31 mouse cellular contexts compared by ENCODE assay signal in the genomic region with DNA sequence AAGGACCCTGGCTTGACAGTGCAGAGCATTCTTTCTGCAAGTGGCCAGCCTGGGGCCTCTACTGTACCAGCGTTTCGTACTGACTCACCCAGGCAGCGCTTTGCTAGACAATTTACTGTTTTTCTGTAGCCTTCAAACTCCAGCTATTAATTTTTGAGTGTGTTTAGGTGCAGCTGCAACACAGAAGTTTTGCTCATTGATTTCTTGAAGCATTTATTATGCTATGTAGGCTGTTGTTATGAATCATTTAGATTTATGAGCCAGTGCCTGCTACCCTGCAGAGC. TPM values are rescaled to one million over a fixed set of nuclear protein-coding genes. Genes with fewer than 3 reads are reported as not detected.
A peak's percentile ranks its signal among the peaks of the same experiment; 100 is the strongest.
DNase-seq lines count a peak whose midpoint lies in the region; ATAC-seq and TF ChIP-seq lines count a peak whose summit lies in the region.
"Had no signal": no experiment of that assay in that cellular context is flagged by ENCODE, and none has a peak within 500 bp of the region (broad histone marks: within the 10 kb centered on the region; RNA-seq: fewer than 3 reads in every experiment).

No protein-coding gene starts in this region.

- no peak for DNase-seq in stomach, postnatal 0 days (ENCODE audit: low spot score)
- DNase-seq in heart, postnatal 36 days: no peak
- DNase-seq: B cell, adult 2 months; cerebellum, adult 11-12 months; cerebellum, postnatal 10 days; gastrocnemius, postnatal 14 days; lung, postnatal 4 days; retina, postnatal 1 day; right cerebral cortex, postnatal 25 days; spleen, adult 18-20 months; thymus, postnatal 14 days had no signal

- H3K27ac ChIP-seq in intestine, embryonic 16.5 days (ENCODE audit: low read length): no peak overlapping the region
- no peak overlapping the region for H3K27ac ChIP-seq in intestine, embryonic 15.5 days
- H3K27ac ChIP-seq in bone marrow macrophage, adult 2 months (ENCODE audit: insufficient read depth, low read depth, low read length): peak overlapping the region; percentile 37; the same call in 1 of the 2 replicates
- H3K27ac ChIP-seq in macrophage: peak overlapping the region; percentile 80
- peak overlapping the region; percentile 85 for H3K27ac ChIP-seq in stomach, postnatal 0 days (replicated peaks)
- H3K27ac ChIP-seq: forebrain, embryonic 13.5 days; heart, embryonic 10.5 days; heart, embryonic 15.5 days; hindbrain, embryonic 12.5 days; hindbrain, postnatal 0 days; limb, embryonic 12.5 days; liver, embryonic 12.5 days; midbrain, embryonic 13.5 days had no signal

- no peak overlapping the region for H3K4me2 ChIP-seq in intestine, embryonic 16.5 days (ENCODE audit: low read depth, low read length)
- no peak overlapping the region for H3K4me2 ChIP-seq in intestine, embryonic 15.5 days (replicated peaks)
- no peak overlapping the region for H3K4me2 ChIP-seq in stomach, postnatal 0 days (replicated peaks; ENCODE audit: low read depth)
- H3K4me2 ChIP-seq: forebrain, embryonic 13.5 days; heart, embryonic 15.5 days; hindbrain, embryonic 12.5 days; limb, embryonic 12.5 days; liver, embryonic 12.5 days; midbrain, embryonic 13.5 days had no signal

- WGBS in intestine, embryonic 16.5 days: 71% methylated on average over 3 of the region's 3 CpGs
- WGBS in intestine, embryonic 15.5 days: 75% methylated on average over 3 of the region's 3 CpGs
- 98% methylated on average over 3 of the region's 3 CpGs for WGBS in macrophage (ENCODE audit: missing documents)
- 62% methylated on average over 3 of the region's 3 CpGs for WGBS in stomach, postnatal 0 days

- no peak for TF ChIP-seq EP300 in stomach, postnatal 0 days (optimal IDR thresholded peaks at IDR 0.05)

- H3K4me1 ChIP-seq in intestine, embryonic 16.5 days (ENCODE audit: control insufficient read depth, insufficient read depth, low read length): peaks cover 6% of the 10 kb centered on the region
- H3K4me1 ChIP-seq in intestine, embryonic 15.5 days (replicated peaks): peaks cover 4% of the 10 kb centered on the region; the same call in 1 of the 2 replicates
- peaks cover 47% of the 10 kb centered on the region for H3K4me1 ChIP-seq in bone marrow macrophage, adult 2 months (ENCODE audit: control insufficient read depth, insufficient read depth, low read length)
- H3K4me1 ChIP-seq in stomach, postnatal 0 days (replicated peaks; ENCODE audit: control insufficient read depth, insufficient read depth): no peaks in the 10 kb centered on the region
- H3K4me1 ChIP-seq: limb, embryonic 12.5 days; liver, embryonic 12.5 days had no signal

- H3K9me3 ChIP-seq in intestine, embryonic 16.5 days (ENCODE audit: control insufficient read depth, low read length): no peaks in the 10 kb centered on the region
- H3K9me3 ChIP-seq in intestine, embryonic 15.5 days: no peaks in the 10 kb centered on the region
- no peaks in the 10 kb centered on the region for H3K9me3 ChIP-seq in stomach, postnatal 0 days (ENCODE audit: control insufficient read depth, low read length)
- H3K9me3 ChIP-seq: forebrain, embryonic 13.5 days; heart, embryonic 10.5 days; heart, embryonic 15.5 days; hindbrain, embryonic 12.5 days; limb, embryonic 12.5 days; midbrain, embryonic 13.5 days had no signal

- no peaks in the 10 kb centered on the region for H3K27me3 ChIP-seq in intestine, embryonic 16.5 days (replicated peaks; ENCODE audit: control insufficient read depth, insufficient read depth, low read length)
- H3K27me3 ChIP-seq in intestine, embryonic 15.5 days (replicated peaks): no peaks in the 10 kb centered on the region
- H3K27me3 ChIP-seq in stomach, postnatal 0 days (ENCODE audit: control insufficient read depth, insufficient read depth, low read length): no peaks in the 10 kb centered on the region
- H3K27me3 ChIP-seq: forebrain, embryonic 13.5 days; heart, embryonic 15.5 days; hindbrain, embryonic 12.5 days; limb, embryonic 12.5 days; liver, embryonic 12.5 days; midbrain, embryonic 13.5 days had no signal

- no peaks in the 10 kb centered on the region for H3K79me2 ChIP-seq in macrophage (ENCODE audit: inconsistent target)

- intact Hi-C loops in heart, postnatal 36 days (cut with DNase I): no loop called here

- no peaks in the 10 kb centered on the region for H3K36me3 ChIP-seq in intestine, embryonic 16.5 days (ENCODE audit: control insufficient read depth, insufficient read depth, low read length)
- H3K36me3 ChIP-seq in intestine, embryonic 15.5 days: no peaks in the 10 kb centered on the region
- H3K36me3 ChIP-seq in macrophage (ENCODE audit: inconsistent target): no peaks in the 10 kb centered on the region
- H3K36me3 ChIP-seq in stomach, postnatal 0 days (ENCODE audit: control insufficient read depth, insufficient read depth, low read length): no peaks in the 10 kb centered on the region
- H3K36me3 ChIP-seq: G1E; heart, embryonic 10.5 days; heart, embryonic 15.5 days; hindbrain, embryonic 12.5 days; limb, embryonic 12.5 days; liver, embryonic 12.5 days; midbrain, embryonic 13.5 days had no signal

- no peak for TF ChIP-seq POLR2A in bone marrow macrophage, adult 2 months (IDR thresholded peaks at IDR 0.05; ENCODE audit: borderline replicate concordance, low read depth, low read length)

- H3K9ac ChIP-seq in intestine, embryonic 16.5 days (ENCODE audit: low read depth, low read length): no peak overlapping the region
- no peak overlapping the region for H3K9ac ChIP-seq in intestine, embryonic 15.5 days
- H3K9ac ChIP-seq in stomach, postnatal 0 days (ENCODE audit: low read length): no peak overlapping the region
- H3K9ac ChIP-seq: forebrain, embryonic 13.5 days; heart, embryonic 15.5 days; hindbrain, embryonic 12.5 days; limb, embryonic 12.5 days; liver, embryonic 12.5 days; midbrain, embryonic 13.5 days had no signal

- H3K4me3 ChIP-seq in intestine, embryonic 16.5 days (ENCODE audit: low read length): no peak overlapping the region
- H3K4me3 ChIP-seq in intestine, embryonic 15.5 days (replicated peaks): no peak overlapping the region
- H3K4me3 ChIP-seq in bone marrow macrophage, adult 2 months (ENCODE audit: insufficient read depth, low read length): no peak overlapping the region
- H3K4me3 ChIP-seq in macrophage (ENCODE audit: inconsistent target): no peak overlapping the region
- H3K4me3 ChIP-seq in stomach, postnatal 0 days (ENCODE audit: low read depth, low read length): no peak overlapping the region
- H3K4me3 ChIP-seq: forebrain, embryonic 13.5 days; heart, embryonic 10.5 days; heart, embryonic 15.5 days; hindbrain, embryonic 12.5 days; limb, embryonic 12.5 days; liver, embryonic 12.5 days; midbrain, embryonic 13.5 days had no signal

- peak; percentile 13; the same call in 1 of the 2 replicates for ATAC-seq in intestine, embryonic 16.5 days
- no peak for ATAC-seq in intestine, embryonic 15.5 days
- ATAC-seq in stomach, postnatal 0 days (ENCODE audit: low FRiP score, low TSS enrichment): no peak; the same call in 1 of the 2 replicates
- ATAC-seq in monocyte, adult 5-6 weeks (replicated peaks; ENCODE audit: insufficient number of reproducible peaks, low FRiP score, low TSS enrichment, poor library complexity, severe bottlenecking): no peak
- ATAC-seq: forebrain, embryonic 13.5 days; hindbrain, postnatal 0 days; liver, embryonic 12.5 days; lung, postnatal 0 days; midbrain, embryonic 13.5 days had no signal

- TF ChIP-seq CTCF in bone marrow macrophage, adult 2 months (IDR thresholded peaks at IDR 0.05; ENCODE audit: low read depth, low read length): no peak
- no peak for TF ChIP-seq CTCF in stomach, postnatal 0 days (IDR thresholded peaks at IDR 0.05; ENCODE audit: low read depth)

RNA-seq across cellular contexts. Expression of a gene that starts 20.0 kb away (rescaled TPM):
- 1.2 and 1.3 TPM in 2 replicates for polyA plus RNA-seq in intestine, embryonic 16.5 days (2015; fragmentation: Nextera tagmentation; extraction: Ambion mirVana)
- polyA plus RNA-seq in intestine, embryonic 15.5 days (2015; fragmentation: Nextera tagmentation; extraction: Ambion mirVana): 0.98 and 1.2 TPM in 2 replicates
- 5.4 and 5.9 TPM in 2 replicates for polyA plus RNA-seq in bone marrow macrophage, adult 2 months (2012; ENCODE audit: insufficient read depth, insufficient read length, missing spikeins)
- 100 to 1,000 TPM in 10 of 26 experiments, 10 to 100 TPM in 11, 1 to 10 TPM in 5; 5.6 to 262 (median 81.4) TPM for total RNA-seq in macrophage (2018; cell fraction: chromatin; rRNA removed)
- total RNA-seq in macrophage (2018; cell fraction: cytosol; rRNA removed): 100 to 1,000 TPM in 8 of 26 experiments, 10 to 100 TPM in 18; 34.4 to 131 (median 62.0) TPM
- total RNA-seq in macrophage (2018; cell fraction: nucleus; rRNA removed): 100 to 1,000 TPM in 6 of 26 experiments, 10 to 100 TPM in 19, 1 to 10 TPM in 1; 9.0 to 177 (median 62.5) TPM
- polyA plus RNA-seq in macrophage (2018): 57.7 to 102 TPM (median 78.1 TPM) in 3 replicates
- 20.9 and 24.7 TPM in 2 replicates for polyA plus RNA-seq in stomach, postnatal 0 days (2015; fragmentation: Nextera tagmentation; extraction: Ambion mirVana)
- 1 to 10 TPM; 1.6 to 2.6 TPM for total RNA-seq in heart, postnatal 36 days (2021)
- total RNA-seq in monocyte, adult 5-6 weeks (2017): 10.4 to 18.5 TPM (median 16.8 TPM) in 3 replicates

RNA-seq across cellular contexts. Expression of a gene that starts 52.6 kb away (rescaled TPM):
- polyA plus RNA-seq in intestine, embryonic 16.5 days (2015; fragmentation: Nextera tagmentation; extraction: Ambion mirVana): not detected in 2 replicates
- polyA plus RNA-seq in intestine, embryonic 15.5 days (2015; fragmentation: Nextera tagmentation; extraction: Ambion mirVana): not detected in 2 replicates
- not detected in 2 replicates for polyA plus RNA-seq in bone marrow macrophage, adult 2 months (2012; ENCODE audit: insufficient read depth, insufficient read length, missing spikeins)
- under 1 TPM in 1 of 26 experiments, not detected in 25; 0.29 TPM for total RNA-seq in macrophage (2018; cell fraction: chromatin; rRNA removed)
- total RNA-seq in macrophage (2018; cell fraction: cytosol; rRNA removed): not detected
- total RNA-seq in macrophage (2018; cell fraction: nucleus; rRNA removed): not detected
- polyA plus RNA-seq in macrophage (2018): not detected in 3 replicates
- 0.15 and 0.21 TPM in 2 replicates for polyA plus RNA-seq in stomach, postnatal 0 days (2015; fragmentation: Nextera tagmentation; extraction: Ambion mirVana)
- total RNA-seq in heart, postnatal 36 days (2021): under 1 TPM in 1 of 2 experiments, not detected in 1; 0.08 TPM
- not detected in 3 replicates for total RNA-seq in monocyte, adult 5-6 weeks (2017)
- total RNA-seq: common myeloid progenitor, adult 5-6 weeks; hindbrain, postnatal 0 days; left cerebral cortex, postnatal 14 days; megakaryocyte-erythroid progenitor cell, adult 5-6 weeks had no signal
- polyA plus RNA-seq: forebrain, embryonic 13.5 days; G1E; heart, embryonic 10.5 days; hindbrain, embryonic 12.5 days; hindbrain, postnatal 0 days; kidney, embryonic 14.5 days; midbrain, embryonic 13.5 days; neural tube, embryonic 14.5 days had no signal

Comparison
In these comparisons a context has a peak if more than half of its experiments do, and no peak if none do; other contexts are left out.
1. H3K27ac ChIP-seq: peak in bone marrow macrophage, adult 2 months (single experiment), macrophage (single experiment) and stomach, postnatal 0 days (single experiment); none in intestine, embryonic 16.5 days (single experiment) and intestine, embryonic 15.5 days (single experiment).